Mouse (Mus musculus): ENCODE measurements at regions not wholly inside any gene's neighbourhood (a gene's known extent, or its start where the extent isn't known, plus 50 kb on each side); places are given as distances from the start of the nearest gene placed in this dataset.

GRCm38 (mm10) chr8:116837991-116838390, 83.3 kb downstream of the Cmc2 start:
- intact Hi-C loops (cut with DNase I; ENCODE audit: low total_unique reads) = no loop called here
- no peak for DNase-seq

GRCm38 (mm10) chr8:116832181-116832580, 89.1 kb downstream of the Cmc2 start:
- DNase-seq = peak; percentile 67
- intact Hi-C loops (cut with DNase I; ENCODE audit: low total_unique reads) = no loop called here

- no peak for DNase-seq
- intact Hi-C loops (cut with DNase I; ENCODE audit: low total_unique reads) = no loop called here
These were observed 91.6 kb downstream of the Cmc2 start for GRCm38 (mm10) chr8:116829631-116830030.

GRCm38 (mm10) chr8:116828220-116828619, 93.0 kb downstream of the Cmc2 start:
- intact Hi-C loops (cut with DNase I; ENCODE audit: low total_unique reads) = no loop called here
- no peak for DNase-seq

- intact Hi-C loops (cut with DNase I; ENCODE audit: low total_unique reads) = no loop called here
- DNase-seq = no peak
These were observed 94.1 kb downstream of the Cmc2 start for GRCm38 (mm10) chr8:116827141-116827540.

GRCm38 (mm10) chr8:116814118-116814851, 81.5 kb upstream of the Cdyl2 start:
- DNase-seq = peak; percentile 68
- intact Hi-C loops (cut with DNase I; ENCODE audit: low total_unique reads) = no loop called here

GRCm38 (mm10) chr8:116801313-116801712, 68.5 kb upstream of the Cdyl2 start:
- intact Hi-C loops (cut with DNase I; ENCODE audit: low total_unique reads) = no loop called here
- no peak for DNase-seq

GRCm38 (mm10) chr8:116800636-116801035, 67.8 kb upstream of the Cdyl2 start:
- DNase-seq = no peak
- intact Hi-C loops (cut with DNase I; ENCODE audit: low total_unique reads) = no loop called here

- intact Hi-C loops (cut with DNase I; ENCODE audit: low total_unique reads) = no loop called here
- no peak for DNase-seq
These were observed 66.2 kb upstream of the Cdyl2 start for GRCm38 (mm10) chr8:116798981-116799380.

- intact Hi-C loops (cut with DNase I; ENCODE audit: low total_unique reads) = no loop called here
- no peak for DNase-seq
These were observed 62.9 kb upstream of the Cdyl2 start for GRCm38 (mm10) chr8:116795713-116796112.

GRCm38 (mm10) chr8:116793107-116793506, 60.3 kb upstream of the Cdyl2 start:
- intact Hi-C loops (cut with DNase I; ENCODE audit: low total_unique reads) = no loop called here
- no peak for DNase-seq

- intact Hi-C loops (cut with DNase I; ENCODE audit: low total_unique reads) = no loop called here
- no peak for DNase-seq
These were observed 57.5 kb upstream of the Cdyl2 start for GRCm38 (mm10) chr8:116790294-116790693.

Data from gastrocnemius, postnatal 14 days (tissue).